Mouse (Mus musculus) hindbrain, embryonic 16.5 days (tissue): ENCODE measurements around the gene Fbxo41. TPM values are rescaled to one million over a fixed set of nuclear protein-coding genes. Genes with fewer than 3 reads are reported as not detected.
A peak's percentile ranks its signal among the peaks of the same experiment; 100 is the strongest.
"Not testable (repeated sequence)": the region's sequence is repeated elsewhere in the genome, so short reads cannot be mapped to it uniquely, and the experiment has no call there.

ENCODE experiments used
- ATAC-seq: fragments of 200-750 bp; cut with Nextera tagmentation; 2 replicates; pipeline ENCODE4 v1.8.0; 2017; ENCODE audit warnings: moderate TSS enrichment, moderate library complexity
- H3K27ac ChIP-seq: fragments of 300-500 bp; sonication (generic); 2 replicates; pipeline ENCODE4 v1.5.1; 2014; ENCODE audit warnings: low read depth, mild to moderate bottlenecking, control low read depth, low read length, moderate library complexity
- H3K27me3 ChIP-seq: fragments of 300-500 bp; sonication (generic); replicated peaks from 2 replicates; pipeline ENCODE4 v1.6.1; 2014; ENCODE audit warnings: low read length; ENCODE audit not compliant: control insufficient read depth, insufficient read depth
- H3K36me3 ChIP-seq: fragments of 300-500 bp; sonication (generic); 2 replicates; pipeline ENCODE4 v1.6.1; 2014; ENCODE audit warnings: mild to moderate bottlenecking, low read length, moderate library complexity, mixed read lengths; ENCODE audit not compliant: control insufficient read depth, insufficient read depth
- H3K4me1 ChIP-seq: fragments of 300-500 bp; sonication (generic); 2 replicates; pipeline ENCODE4 v1.6.1; 2014; ENCODE audit warnings: low read depth, low read length; ENCODE audit not compliant: control insufficient read depth, insufficient read depth
- H3K4me2 ChIP-seq: fragments of 300-500 bp; sonication (generic); 2 replicates; pipeline ENCODE4 v1.6.1; 2014; ENCODE audit warnings: mild to moderate bottlenecking, low read length, control low read depth, moderate library complexity
- H3K4me3 ChIP-seq: fragments of 300-500 bp; sonication (generic); 2 replicates; pipeline ENCODE4 v1.5.1; 2014; ENCODE audit warnings: mild to moderate bottlenecking, low read length, control low read depth, moderate library complexity
- H3K9ac ChIP-seq: fragments of 300-500 bp; sonication (generic); 2 replicates; pipeline ENCODE4 v1.6.1; 2014; ENCODE audit warnings: low read depth, mild to moderate bottlenecking, control low read depth, low read length, moderate library complexity
- H3K9me3 ChIP-seq: fragments of 300-500 bp; sonication (generic); 2 replicates; pipeline ENCODE4 v1.6.1; 2014; ENCODE audit warnings: mild to moderate bottlenecking, low read length, moderate library complexity; ENCODE audit not compliant: control insufficient read depth
- WGBS: fragments of 180-500 bp; shearing (Covaris S2); extraction: QIAGEN DNeasy Blood & Tissue Kit; methylation state at CpG from one replicate; pipeline ENCODE4 v1.1.7; 2014; 5-methylcytosine and 5-hydroxymethylcytosine counted together
- polyA plus RNA-seq: library from polyadenylated mRNA; unstranded; fragments of >200 nt; fragmentation: Nextera tagmentation; extraction: Ambion mirVana; gene quantifications from 2 replicates; pipeline ENCODE4 v1.2.1, GENCODE M21; 2015

The Fbxo41 gene
- polyA plus RNA-seq, 1 experiment from 2014 or later = 10.3 TPM

DNA sequence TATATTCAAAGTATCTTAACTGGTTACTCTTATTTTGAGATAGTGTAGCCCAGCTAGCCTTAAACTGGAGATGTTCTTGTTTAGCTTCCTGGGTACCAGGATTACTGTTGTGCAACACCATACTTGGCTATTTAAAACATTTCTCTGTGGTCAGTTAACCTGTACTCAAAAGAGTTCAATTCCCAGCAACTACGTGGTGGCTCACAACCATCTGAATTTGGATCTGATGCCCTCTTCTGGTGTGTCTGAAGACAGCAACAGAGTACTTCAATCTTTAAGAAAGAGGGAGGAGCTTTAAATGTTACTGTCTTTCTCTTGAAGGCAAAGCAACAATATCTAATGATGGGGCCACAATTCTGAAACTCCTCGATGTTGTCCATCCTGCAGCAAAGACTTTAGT is 43.2 kb downstream of the Fbxo41 start:
- H3K4me3 ChIP-seq = no peak overlapping the region
- H3K27ac ChIP-seq = no peak overlapping the region
- peaks cover 14% of the 10 kb centered on the region for H3K4me1 ChIP-seq
- peaks cover 38% of the 10 kb centered on the region for H3K36me3 ChIP-seq
- no peak for ATAC-seq
- no peak overlapping the region for H3K4me2 ChIP-seq
- H3K9me3 ChIP-seq = no peaks in the 10 kb centered on the region
- WGBS = 91% methylated on average over 2 of the region's 2 CpGs
- no peaks in the 10 kb centered on the region for H3K27me3 ChIP-seq
- no peak overlapping the region for H3K9ac ChIP-seq

DNA sequence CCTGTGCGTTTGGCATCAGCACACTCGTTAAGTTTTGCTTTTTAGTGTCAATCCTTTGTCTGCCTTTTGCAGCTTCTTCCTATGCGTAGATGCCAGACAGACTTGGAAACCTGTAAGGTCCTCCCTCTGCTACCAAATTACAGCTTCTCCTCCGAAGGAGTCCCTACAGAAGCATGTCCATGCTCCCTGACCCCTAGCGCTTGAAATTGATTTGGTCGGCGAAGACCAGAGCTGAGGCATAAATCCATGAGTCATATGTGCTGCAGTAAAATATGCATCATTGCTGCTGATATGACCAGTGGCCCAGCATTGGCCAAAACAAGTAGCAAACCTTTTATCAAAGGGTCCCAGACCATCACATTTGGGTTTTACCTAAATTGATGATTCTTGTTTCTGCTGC is 50.0 kb downstream of the Fbxo41 start:
- Histone ChIP-seq H3K27me3 (no peaks in the 10 kb centered on the region), H3K4me2 (peak overlapping the region; percentile 88), H3K9ac (peak overlapping the region; percentile 90), H3K9me3 (no peaks in the 10 kb centered on the region), H3K36me3 (no peaks in the 10 kb centered on the region), H3K27ac (no peak overlapping the region), H3K4me1 (peaks cover 37% of the 10 kb centered on the region), H3K4me3 (peak overlapping the region; percentile 79)
- ATAC-seq = no peak
- WGBS = 13% methylated on average over 7 of the region's 7 CpGs

GRCm38 (mm10) chr6:85452411-85452665 is 50.5 kb downstream of the Fbxo41 start:
- H3K4me3 ChIP-seq = peak overlapping the region; percentile 79
- H3K9ac ChIP-seq = peak overlapping the region; percentile 90
- peak overlapping the region; percentile 88 for H3K4me2 ChIP-seq
- H3K36me3 ChIP-seq = no peaks in the 10 kb centered on the region
- no peaks in the 10 kb centered on the region for H3K27me3 ChIP-seq
- under 1% methylated on average over 15 of the region's 15 CpGs for WGBS
- no peak for ATAC-seq
- no peaks in the 10 kb centered on the region for H3K9me3 ChIP-seq
- peaks cover 37% of the 10 kb centered on the region for H3K4me1 ChIP-seq
- H3K27ac ChIP-seq = peak overlapping the region; percentile 86

DNA sequence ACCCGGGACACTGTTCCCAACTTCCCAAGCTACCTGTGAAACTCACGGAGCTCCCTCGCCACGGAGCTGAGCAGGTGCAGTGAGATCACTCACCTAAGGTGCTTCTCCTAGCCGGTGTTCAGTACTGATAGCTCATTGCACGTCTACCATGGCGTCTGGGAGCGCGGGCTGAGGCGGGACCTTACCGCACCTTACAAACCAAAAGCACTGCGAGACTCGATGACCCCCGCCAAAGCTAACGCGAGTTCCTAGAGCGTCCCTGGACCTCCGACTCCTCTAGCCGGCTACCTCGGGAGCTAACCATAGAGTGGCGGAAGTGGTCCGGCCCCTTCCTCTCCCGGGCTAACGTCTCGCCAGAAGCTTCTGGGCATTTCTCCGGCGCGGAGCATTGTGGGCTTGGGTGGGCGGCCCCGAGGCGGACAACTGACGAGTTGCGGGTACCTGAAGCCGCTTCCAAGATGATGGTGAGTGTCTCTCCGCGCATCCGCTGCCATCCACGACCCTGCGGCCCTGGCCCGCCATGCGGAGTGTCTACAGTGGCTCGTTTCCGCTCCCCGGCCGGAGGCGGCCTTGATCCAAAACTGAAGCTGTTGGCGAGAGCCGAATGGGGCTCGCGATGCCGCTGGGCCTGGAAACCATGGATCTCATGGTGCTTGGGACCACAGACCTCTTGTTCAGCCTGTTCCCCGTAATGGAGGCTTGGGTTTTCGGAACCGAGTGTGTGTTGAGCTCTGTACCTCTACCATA is 51.0 kb downstream of the Fbxo41 start, which contains the start of gene Pradc1:
Gene Pradc1, minus strand, starts transcription at position 307 of the 747 bp plus-strand sequence.
- Histone ChIP-seq H3K36me3 (no peaks in the 10 kb centered on the region), H3K4me1 (peaks cover 37% of the 10 kb centered on the region), H3K27ac (peak within 1 kb of the TSS; percentile 86), H3K9me3 (no peaks in the 10 kb centered on the region), H3K27me3 (no peaks in the 10 kb centered on the region), H3K4me3 (peak within 1 kb of the TSS; percentile 79), H3K4me2 (peak within 1 kb of the TSS; percentile 88), H3K9ac (peak within 1 kb of the TSS; percentile 90)
- WGBS = under 1% methylated on average over 54 of the region's 54 CpGs
- ATAC-seq = peak; percentile 93

GRCm38 (mm10) chr6:85450697-85451663 is 51.8 kb downstream of the Fbxo41 start, which contains the start of gene Cct7:
Cct7 (plus strand) TSS chr6:85451514.
- no peaks in the 10 kb centered on the region for H3K27me3 ChIP-seq
- H3K4me1 ChIP-seq = peaks cover 32% of the 10 kb centered on the region
- H3K4me3 ChIP-seq = peak within 1 kb of the TSS; percentile 79
- peak; percentile 94 for ATAC-seq
- no peaks in the 10 kb centered on the region for H3K9me3 ChIP-seq
- peak within 1 kb of the TSS; percentile 90 for H3K9ac ChIP-seq
- WGBS = 3% methylated on average over 73 of the region's 96 CpGs
- peak within 1 kb of the TSS; percentile 88 for H3K4me2 ChIP-seq
- peak within 1 kb of the TSS; percentile 86 for H3K27ac ChIP-seq
- peaks cover 5% of the 10 kb centered on the region for H3K36me3 ChIP-seq

DNA sequence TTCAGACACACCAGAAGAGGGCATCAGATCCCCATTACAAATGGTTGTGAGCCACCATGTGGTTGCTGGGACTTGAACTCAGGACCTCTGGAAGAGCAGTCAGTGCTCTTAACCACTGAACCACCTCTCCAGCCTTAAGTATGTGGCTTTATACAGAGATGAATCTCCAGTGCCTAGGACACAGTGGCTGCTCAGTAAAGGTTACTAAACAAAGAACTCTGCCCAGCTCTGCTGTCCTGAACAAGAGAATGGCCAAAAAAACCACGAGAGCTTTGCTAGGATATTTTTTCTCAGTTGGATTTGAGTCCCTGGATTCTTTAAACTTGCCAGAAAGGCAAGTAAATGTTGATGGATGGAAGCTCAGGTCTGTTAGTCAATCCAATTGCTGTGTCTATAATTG is 52.7 kb downstream of the Fbxo41 start:
- Histone ChIP-seq H3K4me2 (peak overlapping the region; percentile 88), H3K4me1 (peaks cover 27% of the 10 kb centered on the region), H3K36me3 (peaks cover 12% of the 10 kb centered on the region), H3K4me3 (peak overlapping the region; percentile 79)
- H3K27me3 ChIP-seq, H3K9me3 ChIP-seq, H3K27ac ChIP-seq, H3K9ac ChIP-seq, ATAC-seq: not testable (repeated sequence)
- WGBS = 62% methylated on average over 1 of the region's 1 CpGs

DNA sequence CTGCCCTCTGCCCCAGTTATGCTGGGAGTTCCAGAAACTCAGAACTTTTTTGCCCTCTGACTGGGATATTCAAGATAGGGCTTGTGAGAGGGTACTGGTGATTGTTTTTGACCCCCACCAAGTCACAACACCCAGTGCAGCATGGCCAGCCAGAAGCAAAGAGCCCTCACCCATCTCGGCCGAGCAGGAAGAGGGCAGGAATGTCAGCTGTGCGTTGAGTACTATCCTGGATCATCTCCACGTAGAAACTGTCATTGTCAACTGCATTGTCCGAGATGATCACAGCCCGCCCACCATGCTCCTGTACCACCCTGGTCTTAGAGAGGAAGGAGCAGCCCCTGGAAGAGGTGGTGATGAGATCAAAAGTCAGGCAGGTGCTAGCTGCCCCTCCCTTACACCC is 55.4 kb downstream of the Fbxo41 start:
- H3K27ac ChIP-seq = no peak overlapping the region
- H3K4me1 ChIP-seq = peaks cover 5% of the 10 kb centered on the region
- no peaks in the 10 kb centered on the region for H3K9me3 ChIP-seq
- no peaks in the 10 kb centered on the region for H3K27me3 ChIP-seq
- ATAC-seq = no peak
- WGBS = 82% methylated on average over 6 of the region's 6 CpGs
- no peak overlapping the region for H3K4me3 ChIP-seq
- no peak overlapping the region for H3K4me2 ChIP-seq
- peaks cover 16% of the 10 kb centered on the region for H3K36me3 ChIP-seq
- H3K9ac ChIP-seq = no peak overlapping the region

DNA sequence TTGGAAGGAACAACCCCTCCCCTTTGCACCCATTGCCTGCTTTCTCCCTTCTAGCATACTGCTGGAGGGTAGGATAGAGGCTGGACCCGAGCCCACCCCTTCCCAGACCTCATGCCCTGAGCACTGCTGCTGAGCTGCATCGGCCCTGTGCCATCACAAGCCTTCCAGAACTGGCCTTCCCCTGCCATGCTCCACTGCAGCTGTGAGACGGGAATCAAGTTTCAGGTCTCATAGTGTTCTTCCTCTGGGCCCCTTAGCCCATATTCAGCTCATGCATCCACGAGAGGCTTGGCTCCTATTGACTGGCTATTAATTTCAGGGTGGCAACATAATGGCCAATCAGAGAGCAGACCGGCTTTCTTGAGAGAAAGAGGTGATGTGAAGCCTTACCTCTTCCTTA is 57.5 kb downstream of the Fbxo41 start:
- H3K9me3 ChIP-seq = no peaks in the 10 kb centered on the region
- no peak for ATAC-seq
- H3K36me3 ChIP-seq = peaks cover 21% of the 10 kb centered on the region
- H3K9ac ChIP-seq = no peak overlapping the region
- no peaks in the 10 kb centered on the region for H3K4me1 ChIP-seq
- WGBS = 89% methylated on average over 5 of the region's 5 CpGs
- H3K4me3 ChIP-seq = no peak overlapping the region
- no peak overlapping the region for H3K27ac ChIP-seq
- no peaks in the 10 kb centered on the region for H3K27me3 ChIP-seq
- H3K4me2 ChIP-seq = no peak overlapping the region
